Mouse (Mus musculus) liver, embryonic 14.5 days (tissue): ENCODE results near the gene Slc6a8.

Experiments used
- CTCF ChIP-seq: IDR thresholded peaks from 2 replicates; pipeline ENCODE4 v1.5.1; 2016; ENCODE audit warnings: antibody characterized with exemption, low read depth, control low read depth
- EP300 ChIP-seq: IDR thresholded peaks from 2 replicates; pipeline ENCODE4 v1.6.1; 2016; ENCODE audit warnings: antibody characterized with exemption, low read depth

- TF ChIP-seq CTCF = no peak
- TF ChIP-seq EP300 = no peak
Observed at GRCm38 (mm10) chrX:73673619-73673967, 643 bp downstream of the Slc6a8 start.
